Mouse (Mus musculus) thymus, postnatal 0 days (tissue): ENCODE measurements around the gene Prg2. TPM values are rescaled to one million over a fixed set of nuclear protein-coding genes. Genes with fewer than 3 reads are reported as not detected.

Experiments
- DNase-seq: peaks from one replicate; pipeline ENCODE4 v3.0.0-alpha.2; 2015; ENCODE audit warnings: low spot score
- polyA plus RNA-seq: library from polyadenylated mRNA; unstranded; fragments of >200 nt; fragmentation: Nextera tagmentation; extraction: Ambion mirVana; gene quantifications from 2 replicates; pipeline ENCODE4 v1.2.1, GENCODE M21; 2015

Gene Prg2
- polyA plus RNA-seq, 1 experiment from 2014 or later: 3.0 TPM

GRCm38 (mm10) chr2:85026178-85026577, 45.9 kb downstream of the Prg2 start:
- no peak for DNase-seq

- no peak for DNase-seq
These were observed 47.0 kb downstream of the Prg2 start for GRCm38 (mm10) chr2:85027281-85027680.

- DNase-seq: no peak
These were observed 49.6 kb downstream of the Prg2 start for GRCm38 (mm10) chr2:85029897-85030296.

GRCm38 (mm10) chr2:85030989-85031388, 50.7 kb downstream of the Prg2 start:
- no peak for DNase-seq

- no peak for DNase-seq
These were observed 52.9 kb downstream of the Prg2 start for GRCm38 (mm10) chr2:85033121-85033520.

Other genes starting within 250 kb of the Prg2 start
- 0.21 and 0.27 TPM in 2 replicates for gene Ypel4, start 246.4 kb upstream of the Prg2 start, polyA plus RNA-seq
- 0.33 and 0.54 TPM in 2 replicates for gene Gm19426, start 236.8 kb upstream of the Prg2 start, polyA plus RNA-seq
- gene Serping1, start 205.0 kb upstream of the Prg2 start, polyA plus RNA-seq: 13.8 and 16.1 TPM in 2 replicates
- 39.1 and 45.5 TPM in 2 replicates for gene Ube2l6, start 181.6 kb upstream of the Prg2 start, polyA plus RNA-seq
- gene Smtnl1, start 157.8 kb upstream of the Prg2 start, polyA plus RNA-seq: 0.38 and 0.44 TPM in 2 replicates
- 35.6 and 38.9 TPM in 2 replicates for gene Timm10, start 153.5 kb upstream of the Prg2 start, polyA plus RNA-seq
- gene Slc43a1, start 141.6 kb upstream of the Prg2 start, polyA plus RNA-seq: 19.7 and 22.7 TPM in 2 replicates
- 0.10 and 0.22 TPM in 2 replicates for gene Rtn4rl2, start 93.8 kb upstream of the Prg2 start, polyA plus RNA-seq
- gene Slc43a3, start 43.9 kb upstream of the Prg2 start, polyA plus RNA-seq: 29.1 and 30.0 TPM in 2 replicates
- 0.78 and 1.4 TPM in 2 replicates for gene Prg3, start 7.8 kb downstream of the Prg2 start, polyA plus RNA-seq
- 221 and 245 TPM in 2 replicates for gene Ssrp1, start 56.8 kb downstream of the Prg2 start, polyA plus RNA-seq
- gene P2rx3, start 57.0 kb downstream of the Prg2 start, polyA plus RNA-seq: 0.30 and 0.31 TPM in 2 replicates
- gene Tnks1bp1, start 67.6 kb downstream of the Prg2 start, polyA plus RNA-seq: 8.1 and 8.5 TPM in 2 replicates
- gene Aplnr, start 155.8 kb downstream of the Prg2 start, polyA plus RNA-seq: 19.6 and 19.9 TPM in 2 replicates
- 0.13 and 0.17 TPM in 2 replicates for gene Lrrc55, start 216.7 kb downstream of the Prg2 start, polyA plus RNA-seq